In genomic region chr5:42023521-42023920, GRCm38 (mm10) we compare ENCODE assay signal across 25 mouse cellular contexts. TPM values are rescaled to one million over a fixed set of nuclear protein-coding genes. Genes with fewer than 3 reads are reported as not detected.
DNase-seq lines count a peak whose midpoint lies in the region; ATAC-seq and TF ChIP-seq lines count a peak whose summit lies in the region.
"Had no signal": no experiment of that assay in that cellular context is flagged by ENCODE, and none has a peak within 500 bp of the region (broad histone marks: within the 10 kb centered on the region; RNA-seq: fewer than 3 reads in every experiment).

No protein-coding gene starts in this region.

- H3K27me3 ChIP-seq in forebrain, embryonic 14.5 days (replicated peaks; ENCODE audit: control insufficient read depth, insufficient read depth, low read length): no peaks in the 10 kb centered on the region
- no peaks in the 10 kb centered on the region for H3K27me3 ChIP-seq in forebrain, embryonic 10.5 days (ENCODE audit: poor library complexity, severe bottlenecking)
- H3K27me3 ChIP-seq in forebrain, postnatal 0 days (ENCODE audit: insufficient read depth, low read length): no peaks in the 10 kb centered on the region
- H3K27me3 ChIP-seq: embryonic facial prominence, embryonic 12.5 days; Patski had no signal

- H3K4me3 ChIP-seq in forebrain, embryonic 14.5 days (ENCODE audit: low read depth, low read length): no peak overlapping the region
- H3K4me3 ChIP-seq in forebrain, embryonic 10.5 days: no peak overlapping the region
- H3K4me3 ChIP-seq in forebrain, postnatal 0 days (ENCODE audit: low read depth, low read length): no peak overlapping the region
- H3K4me3 ChIP-seq: embryonic facial prominence, embryonic 10.5 days; embryonic facial prominence, embryonic 12.5 days had no signal

- no peak overlapping the region for H3K27ac ChIP-seq in forebrain, embryonic 14.5 days (ENCODE audit: low read depth, low read length)
- no peak overlapping the region for H3K27ac ChIP-seq in forebrain, embryonic 10.5 days
- H3K27ac ChIP-seq in forebrain, postnatal 0 days (ENCODE audit: low read depth, low read length): no peak overlapping the region
- H3K27ac ChIP-seq: embryonic facial prominence, embryonic 10.5 days; embryonic facial prominence, embryonic 12.5 days had no signal

- peak; percentile 55; the same call in 1 of the 2 replicates for ATAC-seq in forebrain, embryonic 14.5 days
- ATAC-seq in forebrain, postnatal 0 days: no peak
- ATAC-seq: activated CD4-positive, CD25-positive, alpha-beta regulatory T cell, adult 4 months; Patski had no signal

- no peak overlapping the region for H3K4me2 ChIP-seq in forebrain, embryonic 14.5 days (ENCODE audit: low read length)
- no peak overlapping the region for H3K4me2 ChIP-seq in forebrain, postnatal 0 days (ENCODE audit: low read depth)
- H3K4me2 ChIP-seq: embryonic facial prominence, embryonic 12.5 days had no signal

- no peak for TF ChIP-seq POLR2A in brain, embryonic 14.5 days (IDR thresholded peaks at IDR 0.05; ENCODE audit: borderline replicate concordance, extremely low read depth, insufficient read depth, insufficient read length, poor library complexity, severe bottlenecking)

- 65% methylated on average over 1 of the region's 1 CpGs for WGBS in forebrain, embryonic 14.5 days
- 86% methylated on average over 1 of the region's 1 CpGs for WGBS in forebrain, embryonic 10.5 days
- WGBS in forebrain, postnatal 0 days: 58% methylated on average over 1 of the region's 1 CpGs

- H3K9me3 ChIP-seq in forebrain, embryonic 14.5 days (replicated peaks; ENCODE audit: control insufficient read depth, low read length): no peaks in the 10 kb centered on the region
- H3K9me3 ChIP-seq in forebrain, embryonic 10.5 days: no peaks in the 10 kb centered on the region
- H3K9me3 ChIP-seq in forebrain, postnatal 0 days (ENCODE audit: low read length): no peaks in the 10 kb centered on the region
- H3K9me3 ChIP-seq: embryonic facial prominence, embryonic 10.5 days; embryonic facial prominence, embryonic 12.5 days had no signal

- H3K36me3 ChIP-seq in forebrain, embryonic 14.5 days (ENCODE audit: control insufficient read depth, insufficient read depth, low read length): no peaks in the 10 kb centered on the region
- H3K36me3 ChIP-seq in forebrain, embryonic 10.5 days (replicated peaks): no peaks in the 10 kb centered on the region
- H3K36me3 ChIP-seq in forebrain, postnatal 0 days (ENCODE audit: insufficient read depth): no peaks in the 10 kb centered on the region
- H3K36me3 ChIP-seq: embryonic facial prominence, embryonic 10.5 days; embryonic facial prominence, embryonic 12.5 days had no signal

- no peaks in the 10 kb centered on the region for H3K4me1 ChIP-seq in forebrain, embryonic 14.5 days (ENCODE audit: control insufficient read depth, insufficient read depth, low read length)
- no peaks in the 10 kb centered on the region for H3K4me1 ChIP-seq in forebrain, embryonic 10.5 days
- no peaks in the 10 kb centered on the region for H3K4me1 ChIP-seq in forebrain, postnatal 0 days (ENCODE audit: insufficient read depth)
- H3K4me1 ChIP-seq: embryonic facial prominence, embryonic 10.5 days; embryonic facial prominence, embryonic 12.5 days had no signal

- no peak for TF ChIP-seq CTCF in brain, embryonic 14.5 days (IDR thresholded peaks at IDR 0.05; ENCODE audit: borderline replicate concordance, extremely low read depth, insufficient read depth, insufficient read length)
- TF ChIP-seq CTCF in forebrain, postnatal 0 days (IDR thresholded peaks at IDR 0.05; ENCODE audit: low read depth): no peak

- H3K9ac ChIP-seq in forebrain, embryonic 14.5 days (ENCODE audit: low read length): no peak overlapping the region
- H3K9ac ChIP-seq in forebrain, postnatal 0 days: no peak overlapping the region
- H3K9ac ChIP-seq: embryonic facial prominence, embryonic 12.5 days had no signal

- DNase-seq in forebrain, embryonic 14.5 days (ENCODE audit: low spot score): peak; percentile 68
- DNase-seq in forebrain, embryonic 10.5 days (ENCODE audit: extremely low spot score, low spot score): no peak
- peak; percentile 68 for DNase-seq in Muller cell, postnatal 12 days (ENCODE audit: inconsistent ontology term)
- peak; percentile 75 for DNase-seq in brain, embryonic 14.5 days (ENCODE audit: low read depth)
- peak; percentile 44 for DNase-seq in forebrain, postnatal 0 days
- DNase-seq in right cerebral cortex, postnatal 14 days: no peak
- DNase-seq in embryo, embryonic 10 days (ENCODE audit: low spot score): no peak
- DNase-seq: adrenal gland, adult 8-10 months; adrenal gland, postnatal 14 days; adrenal gland, postnatal 36 days; cerebellum, adult 11 months; cerebellum, adult 18-20 months; cerebellum, adult 8-10 months; cerebellum, adult 9-11 months; cerebellum, postnatal 14 days; cerebellum, postnatal 36 days had no signal

RNA-seq across cellular contexts. Expression of gene Gm16223, which starts 44.2 kb away (rescaled TPM):
- polyA plus RNA-seq in forebrain, embryonic 14.5 days (2014; fragmentation: Nextera tagmentation; extraction: Ambion mirVana): 0.06 TPM in 1 of 2 replicates, not detected in the other
- polyA plus RNA-seq in forebrain, embryonic 10.5 days (2016; fragmentation: Nextera tagmentation; extraction: Ambion mirVana): not detected in 2 replicates
- 0.03 and 0.08 TPM in 2 replicates for polyA plus RNA-seq in brain, embryonic 14.5 days (2012; rRNA removed)
- total RNA-seq in forebrain, postnatal 0 days (2014; rRNA removed): not detected in 2 replicates
- polyA plus RNA-seq in forebrain, postnatal 0 days (2015; fragmentation: Nextera tagmentation; extraction: Ambion mirVana): not detected in 2 replicates
- total RNA-seq: adrenal gland, postnatal 36 days; common myeloid progenitor, adult 5-6 weeks; gastrocnemius, adult 18-20 months; MEL had no signal
- polyA plus RNA-seq: activated CD4-positive, CD25-positive, alpha-beta regulatory T cell, adult 4 months; C2C12; embryonic facial prominence, embryonic 10.5 days; embryonic facial prominence, embryonic 12.5 days; embryonic facial prominence, embryonic 14.5 days had no signal

Comparison
In these comparisons a context has a peak if more than half of its experiments do, and no peak if none do; other contexts are left out.
1. DNase-seq: peak in forebrain, embryonic 14.5 days (single experiment), Muller cell, postnatal 12 days (single experiment), brain, embryonic 14.5 days (single experiment) and forebrain, postnatal 0 days (single experiment); none in forebrain, embryonic 10.5 days (single experiment), right cerebral cortex, postnatal 14 days (single experiment) and embryo, embryonic 10 days (single experiment).